Mouse (Mus musculus) heart, embryonic 12.5 days (tissue): ENCODE results near the gene Otop2. TPM values are rescaled to one million over a fixed set of nuclear protein-coding genes. Genes with fewer than 3 reads are reported as not detected.
A peak's percentile ranks its signal among the peaks of the same experiment; 100 is the strongest.

Source experiments
- ATAC-seq: fragments of 200-750 bp; cut with Nextera tagmentation; 2 replicates; pipeline ENCODE4 v1.8.0; 2017; ENCODE audit warnings: moderate TSS enrichment, moderate library complexity; ENCODE audit not compliant: insufficient number of reproducible peaks, low FRiP score
- H3K27ac ChIP-seq: fragments of 300-500 bp; sonication (generic); 2 replicates; pipeline ENCODE4 v1.5.1; 2016; ENCODE audit warnings: mild to moderate bottlenecking, moderate library complexity; ENCODE audit not compliant: poor library complexity, severe bottlenecking
- H3K27me3 ChIP-seq: fragments of 300-500 bp; sonication (generic); replicated peaks from 2 replicates; pipeline ENCODE4 v1.6.1; 2016; ENCODE audit warnings: mild to moderate bottlenecking, moderate library complexity
- H3K36me3 ChIP-seq: fragments of 300-500 bp; sonication (generic); 2 replicates; pipeline ENCODE4 v1.6.1; 2016; ENCODE audit warnings: mild to moderate bottlenecking, moderate library complexity
- H3K4me1 ChIP-seq: fragments of 300-500 bp; sonication (generic); replicated peaks from 2 replicates; pipeline ENCODE4 v1.6.1; 2016; ENCODE audit warnings: mild to moderate bottlenecking
- H3K4me2 ChIP-seq: fragments of 300-500 bp; sonication (generic); 2 replicates; pipeline ENCODE4 v1.6.1; 2016; ENCODE audit warnings: mild to moderate bottlenecking, moderate library complexity
- H3K4me3 ChIP-seq: fragments of 300-500 bp; sonication (generic); 2 replicates; pipeline ENCODE4 v1.5.1; 2016; ENCODE audit warnings: mild to moderate bottlenecking
- H3K9ac ChIP-seq: fragments of 300-500 bp; sonication (generic); 2 replicates; pipeline ENCODE4 v1.6.1; 2016; ENCODE audit warnings: mild to moderate bottlenecking, moderate library complexity
- H3K9me3 ChIP-seq: fragments of 300-500 bp; sonication (generic); replicated peaks from 2 replicates; pipeline ENCODE4 v1.6.1; 2016; ENCODE audit warnings: mild to moderate bottlenecking, moderate library complexity
- WGBS: fragments of 180-500 bp; shearing (Covaris S2); methylation state at CpG from one replicate; pipeline ENCODE4 v1.1.7; 2016; 5-methylcytosine and 5-hydroxymethylcytosine counted together
- polyA plus RNA-seq: library from polyadenylated mRNA; unstranded; fragments of >200 nt; fragmentation: Nextera tagmentation; extraction: Ambion mirVana; gene quantifications from 2 replicates; pipeline ENCODE4 v1.2.1, GENCODE M21; 2016

The Otop2 gene
- polyA plus RNA-seq, 1 experiment from 2014 or later: not detected

DNA sequence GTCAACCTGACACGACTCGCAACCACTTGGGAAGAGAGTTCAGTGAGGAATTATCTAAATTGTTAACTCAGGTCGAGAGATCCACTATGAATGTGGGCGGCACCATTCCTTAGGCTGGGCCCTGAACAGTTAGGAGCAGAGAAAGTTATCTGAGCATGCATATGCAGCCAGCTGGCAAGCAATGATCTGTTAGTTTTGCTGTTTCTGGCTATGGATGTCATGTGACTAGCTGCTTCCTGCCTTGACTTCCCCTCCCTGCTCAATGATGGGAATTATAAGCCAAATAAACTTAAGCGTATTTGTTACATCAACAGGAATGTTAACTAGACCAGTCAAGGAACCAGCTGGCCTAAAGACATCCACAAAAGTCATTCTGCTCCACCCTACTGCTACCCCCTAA is 46.4 kb downstream of the Otop2 start:
- ATAC-seq: no peak
- peaks cover 72% of the 10 kb centered on the region for H3K27me3 ChIP-seq
- 85% methylated on average over 5 of the region's 5 CpGs for WGBS

DNA sequence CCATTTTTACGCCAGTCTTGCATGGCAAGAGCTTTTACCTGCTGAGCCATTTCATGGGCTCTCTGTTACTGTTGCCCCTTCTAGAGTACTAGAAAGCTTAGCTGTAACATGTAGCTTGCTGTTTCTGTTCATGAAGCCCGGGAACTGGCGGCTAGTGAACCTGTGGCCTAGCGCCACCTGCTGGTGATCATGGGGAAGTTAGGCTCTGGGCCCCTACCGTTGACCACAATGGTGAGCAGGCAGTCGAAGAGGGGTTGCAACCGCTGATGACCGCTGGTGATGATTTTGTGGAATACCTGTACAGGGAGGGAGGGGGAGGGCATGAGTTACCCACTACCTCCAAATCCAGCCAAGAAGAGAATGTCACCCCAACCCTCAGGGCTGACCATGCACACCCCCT is 47.2 kb downstream of the Otop2 start:
- ATAC-seq: no peak
- H3K27me3 ChIP-seq: peaks cover 69% of the 10 kb centered on the region

More for the DNA sequence above, 46.4 kb downstream of the Otop2 start:
- Histone ChIP-seq H3K27ac (no peak overlapping the region), H3K36me3 (no peaks in the 10 kb centered on the region), H3K9ac (no peak overlapping the region), H3K9me3 (no peaks in the 10 kb centered on the region), H3K4me1 (no peaks in the 10 kb centered on the region), H3K4me3 (no peak overlapping the region), H3K4me2 (no peak overlapping the region)

DNA sequence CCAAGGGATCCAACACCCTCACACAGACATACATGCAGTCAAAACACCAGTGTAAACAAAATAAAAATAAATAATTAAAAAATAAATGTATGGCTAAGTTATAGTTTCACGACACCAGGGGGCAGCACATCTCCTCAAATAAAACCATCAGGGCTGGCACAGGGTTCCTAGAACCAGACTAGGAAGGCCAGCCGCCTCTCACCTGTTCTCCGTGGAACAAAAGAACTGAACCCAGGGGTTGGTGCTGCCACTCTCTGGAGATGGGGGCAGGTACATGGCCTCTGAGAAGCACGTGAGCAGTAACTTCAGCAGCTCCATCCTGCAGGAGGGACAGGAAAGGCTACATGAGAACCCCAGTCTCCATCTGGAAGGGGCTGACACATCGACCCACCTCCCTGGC is 51.5 kb downstream of the Otop2 start:
- no peak for ATAC-seq
- Histone ChIP-seq H3K4me1 (peaks cover 14% of the 10 kb centered on the region), H3K27me3 (peaks cover 38% of the 10 kb centered on the region), H3K9me3 (no peaks in the 10 kb centered on the region), H3K4me2 (no peak overlapping the region), H3K27ac (no peak overlapping the region), H3K36me3 (no peaks in the 10 kb centered on the region), H3K4me3 (no peak overlapping the region), H3K9ac (no peak overlapping the region)
- WGBS: 20% methylated on average over 5 of the region's 5 CpGs

More for the DNA sequence above, 47.2 kb downstream of the Otop2 start:
- no peak overlapping the region for H3K4me2 ChIP-seq
- no peaks in the 10 kb centered on the region for H3K36me3 ChIP-seq
- H3K4me1 ChIP-seq: peaks cover 7% of the 10 kb centered on the region
- H3K9ac ChIP-seq: no peak overlapping the region
- no peaks in the 10 kb centered on the region for H3K9me3 ChIP-seq
- no peak overlapping the region for H3K27ac ChIP-seq
- H3K4me3 ChIP-seq: no peak overlapping the region
- 8% methylated on average over 8 of the region's 8 CpGs for WGBS

DNA sequence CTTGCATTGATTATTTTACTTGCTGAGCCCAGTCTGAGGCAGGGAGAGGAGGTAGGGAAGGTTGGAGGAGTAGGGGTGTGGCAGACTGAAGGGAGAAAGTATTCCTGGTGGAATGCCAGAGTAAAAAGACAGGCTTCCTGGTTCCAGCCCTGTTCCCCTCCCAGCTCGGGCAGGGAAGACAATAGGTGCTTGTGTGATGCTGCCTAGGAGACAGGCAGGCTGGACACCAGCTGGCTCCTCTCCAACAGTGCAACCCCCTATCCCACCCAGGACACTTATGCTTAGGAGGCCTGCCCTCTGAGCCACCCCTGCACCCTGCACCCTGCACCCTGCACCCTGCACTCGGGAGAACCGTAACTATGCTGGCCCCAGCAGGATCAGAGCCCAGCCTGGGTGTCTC is 52.3 kb downstream of the Otop2 start:
- Histone ChIP-seq H3K4me3 (no peak overlapping the region), H3K4me2 (no peak overlapping the region), H3K27me3 (peaks cover 42% of the 10 kb centered on the region), H3K27ac (peak overlapping the region; percentile 18), H3K4me1 (peaks cover 14% of the 10 kb centered on the region), H3K9me3 (no peaks in the 10 kb centered on the region), H3K36me3 (no peaks in the 10 kb centered on the region), H3K9ac (no peak overlapping the region)
- peak; percentile 36; the same call in 1 of the 2 replicates for ATAC-seq
- WGBS: 47% methylated on average over 3 of the region's 3 CpGs

DNA sequence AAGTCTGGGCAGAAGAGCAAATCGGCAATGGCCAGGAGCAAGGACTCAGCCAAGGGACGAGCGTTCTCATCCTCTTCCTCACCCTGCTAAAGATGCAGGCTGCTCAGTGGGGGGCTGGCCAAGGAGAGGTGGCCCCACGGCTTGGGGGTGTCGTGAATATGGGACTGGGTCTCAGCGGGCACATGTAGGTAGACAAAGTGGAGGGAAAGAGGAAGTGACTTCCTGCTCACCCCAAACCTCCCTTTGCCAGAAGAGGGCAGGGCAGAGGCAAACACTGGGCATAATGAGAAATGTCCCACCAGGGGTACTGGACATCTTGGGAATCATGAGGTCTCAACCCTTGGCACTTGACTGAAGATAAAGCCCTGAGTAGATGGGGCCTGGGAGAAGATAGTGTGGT is 52.8 kb downstream of the Otop2 start:
- no peak overlapping the region for H3K27ac ChIP-seq
- peaks cover 44% of the 10 kb centered on the region for H3K27me3 ChIP-seq
- no peak overlapping the region for H3K4me3 ChIP-seq
- 0 out of 2 replicates have a peak overlapping the region, but pooled peaks have one; percentile 20 for H3K9ac ChIP-seq
- H3K9me3 ChIP-seq: no peaks in the 10 kb centered on the region
- no peaks in the 10 kb centered on the region for H3K36me3 ChIP-seq
- H3K4me1 ChIP-seq: peaks cover 14% of the 10 kb centered on the region
- 71% methylated on average over 6 of the region's 6 CpGs for WGBS
- no peak overlapping the region for H3K4me2 ChIP-seq
- no peak for ATAC-seq

DNA sequence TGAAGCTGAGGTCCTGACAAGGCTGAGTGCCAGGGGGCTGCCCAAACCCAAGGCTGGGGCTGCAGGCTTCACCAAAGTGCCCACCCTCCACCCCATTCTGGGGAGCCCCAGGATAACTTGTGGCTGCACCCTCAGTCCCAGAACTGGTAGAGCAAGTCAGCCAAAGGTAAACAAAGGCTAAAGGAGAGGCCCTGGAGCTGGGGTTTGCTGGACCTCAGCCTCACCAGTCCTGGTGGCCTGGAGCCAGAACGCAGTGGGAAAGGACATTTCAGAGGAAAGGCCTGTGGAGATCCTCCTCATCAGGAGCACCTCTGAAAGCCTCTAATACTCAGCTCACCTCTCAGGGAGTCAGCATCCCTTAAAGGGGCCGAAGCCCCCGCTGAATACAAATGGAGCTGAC is 57.2 kb downstream of the Otop2 start:
- Histone ChIP-seq H3K4me2 (no peak overlapping the region), H3K4me1 (peaks cover 32% of the 10 kb centered on the region), H3K27ac (no peak overlapping the region), H3K9me3 (no peaks in the 10 kb centered on the region), H3K9ac (no peak overlapping the region), H3K36me3 (no peaks in the 10 kb centered on the region), H3K27me3 (peaks cover 52% of the 10 kb centered on the region), H3K4me3 (no peak overlapping the region)
- WGBS: 81% methylated on average over 3 of the region's 3 CpGs
- ATAC-seq: no peak

DNA sequence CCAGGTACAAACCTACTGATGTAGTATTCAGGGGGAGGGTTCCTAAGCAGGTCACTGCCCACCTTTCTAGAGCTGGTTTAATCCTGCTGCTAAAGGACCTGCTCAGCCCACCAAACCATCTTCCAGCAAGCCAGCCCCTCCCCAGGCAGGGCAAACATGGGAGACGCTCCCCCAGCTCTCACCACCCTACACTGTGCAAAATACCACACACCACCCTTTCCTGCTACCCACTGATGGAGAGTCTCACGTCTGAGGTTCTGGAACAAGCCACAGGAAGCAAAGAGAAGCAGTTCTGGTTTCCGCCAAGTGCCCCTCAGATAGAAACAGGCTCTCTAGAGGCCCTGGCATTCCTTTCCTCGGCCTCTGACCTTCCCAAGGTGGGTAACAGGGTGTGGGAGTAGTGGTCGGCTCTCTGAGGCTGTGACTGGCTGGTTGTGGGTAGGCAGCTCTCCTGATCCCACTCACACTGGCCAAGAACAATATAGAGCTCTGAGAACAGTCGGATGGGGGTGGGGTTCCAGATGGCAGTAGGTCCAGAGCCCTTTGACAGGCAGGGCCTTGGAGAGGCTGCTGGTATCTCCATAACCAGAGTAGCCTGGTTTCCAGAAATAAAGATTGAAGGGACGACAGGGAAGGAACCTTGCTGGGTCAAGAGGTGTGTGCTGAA is 59.2 kb downstream of the Otop2 start:
- H3K36me3 ChIP-seq: no peaks in the 10 kb centered on the region
- H3K27ac ChIP-seq: no peak overlapping the region
- H3K27me3 ChIP-seq: peaks cover 71% of the 10 kb centered on the region
- ATAC-seq: peak; percentile 30
- H3K4me2 ChIP-seq: peak overlapping the region; percentile 95
- H3K9me3 ChIP-seq: no peaks in the 10 kb centered on the region
- H3K4me3 ChIP-seq: peak overlapping the region; percentile 60; the same call in 1 of the 2 replicates
- H3K4me1 ChIP-seq: peaks cover 24% of the 10 kb centered on the region
- WGBS: 20% methylated on average over 7 of the region's 7 CpGs
- H3K9ac ChIP-seq: no peak overlapping the region

DNA sequence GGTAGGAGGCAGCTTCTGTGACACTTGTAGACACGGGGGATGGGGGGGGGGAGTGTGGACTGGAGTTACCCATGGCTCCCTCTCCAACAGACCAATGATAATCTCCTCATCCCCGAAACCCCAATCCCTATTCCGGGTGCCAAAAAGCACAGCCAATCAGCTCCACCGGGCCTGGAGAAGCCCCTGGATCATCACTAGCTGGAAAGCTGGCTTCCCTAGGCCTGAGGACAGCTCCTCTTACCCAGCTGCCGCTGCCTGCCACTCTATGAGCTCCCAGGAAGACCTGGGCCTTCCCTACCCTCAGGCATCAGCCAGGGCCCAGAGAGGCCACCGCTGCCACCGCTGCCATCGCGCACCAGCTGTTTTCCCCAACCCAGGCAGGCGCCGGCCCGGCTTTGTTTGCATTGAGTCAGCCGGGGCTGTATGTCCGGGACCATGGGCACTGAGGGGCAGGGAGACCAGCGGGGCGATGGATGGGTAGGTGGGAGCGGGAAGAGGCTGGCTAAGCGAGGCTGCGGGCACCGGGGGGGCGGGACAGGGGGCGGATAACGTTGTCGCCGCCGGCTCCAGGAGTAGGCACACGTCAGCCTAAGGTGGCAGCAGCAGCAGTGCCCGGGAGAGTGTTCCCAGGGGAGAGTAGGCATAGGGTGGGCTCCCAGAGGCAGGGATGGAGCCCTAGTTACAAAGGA is 59.9 kb downstream of the Otop2 start:
- peaks cover 73% of the 10 kb centered on the region for H3K27me3 ChIP-seq
- H3K4me3 ChIP-seq: peak overlapping the region; percentile 60
- peaks cover 24% of the 10 kb centered on the region for H3K4me1 ChIP-seq
- no peak overlapping the region for H3K27ac ChIP-seq
- H3K36me3 ChIP-seq: no peaks in the 10 kb centered on the region
- no peaks in the 10 kb centered on the region for H3K9me3 ChIP-seq
- peak overlapping the region; percentile 95 for H3K4me2 ChIP-seq
- H3K9ac ChIP-seq: peak overlapping the region; percentile 70
- ATAC-seq: peak; percentile 13; the same call in 1 of the 2 replicates
- 4% methylated on average over 28 of the region's 28 CpGs for WGBS

DNA sequence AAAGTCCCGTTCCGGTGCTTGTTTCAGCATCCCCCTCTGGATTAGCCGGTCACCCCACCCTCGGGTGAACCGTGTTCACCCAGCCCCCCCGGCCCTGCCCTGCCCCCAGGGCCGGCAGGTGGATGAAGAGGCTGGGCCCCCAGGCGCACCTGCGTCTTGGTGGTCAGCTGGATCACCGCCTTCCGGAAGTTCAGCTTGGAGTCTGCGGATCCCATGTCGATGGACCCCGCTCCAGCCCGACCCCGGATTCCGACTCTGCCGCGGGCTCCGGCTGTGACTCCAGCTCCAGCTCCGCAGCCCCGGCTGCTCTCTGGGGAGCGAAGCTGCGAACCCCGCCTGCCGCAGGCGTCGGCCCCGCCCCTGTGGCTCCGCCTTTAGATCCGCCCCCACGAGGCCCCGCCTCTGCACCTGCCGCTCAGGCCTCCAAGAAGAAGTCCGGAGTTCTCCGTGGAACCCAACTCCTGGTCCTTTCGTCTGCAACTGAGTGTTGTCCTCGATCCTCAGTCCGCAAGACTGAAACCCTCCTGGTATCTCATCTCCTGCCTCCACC is 60.5 kb downstream of the Otop2 start, which contains the start of gene Hid1:
TSS of gene Hid1 (minus strand) at position 362 of the 550 bp plus-strand sequence.
- under 1% methylated on average over 39 of the region's 39 CpGs for WGBS
- H3K4me1 ChIP-seq: peaks cover 24% of the 10 kb centered on the region
- peak within 1 kb of the TSS; percentile 70 for H3K9ac ChIP-seq
- no peaks in the 10 kb centered on the region for H3K9me3 ChIP-seq
- H3K4me3 ChIP-seq: peak within 1 kb of the TSS; percentile 60
- peaks cover 76% of the 10 kb centered on the region for H3K27me3 ChIP-seq
- H3K27ac ChIP-seq: no peak within 1 kb of the TSS
- H3K4me2 ChIP-seq: peak within 1 kb of the TSS; percentile 95
- ATAC-seq: peak; percentile 78
- H3K36me3 ChIP-seq: no peaks in the 10 kb centered on the region

DNA sequence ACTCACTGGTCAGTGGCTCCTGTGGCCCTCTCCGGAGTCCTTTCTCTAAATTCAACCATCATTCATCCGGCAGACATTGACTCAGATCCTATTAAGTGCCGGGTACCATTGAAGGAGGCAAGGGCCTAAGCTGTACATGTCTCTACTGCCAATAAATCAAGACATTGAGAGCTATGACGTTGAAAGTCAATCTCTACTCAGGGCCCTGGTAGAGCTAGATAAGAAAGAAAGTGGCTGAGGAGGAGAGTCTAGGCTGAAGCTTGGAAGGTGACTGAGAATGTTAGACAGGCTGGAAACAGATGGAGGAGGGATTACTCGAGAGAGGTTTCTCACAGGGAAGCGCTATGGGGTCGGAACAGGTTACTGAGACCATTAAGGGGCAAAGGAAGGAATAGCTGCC is 63.4 kb downstream of the Otop2 start:
- Histone ChIP-seq H3K9ac (no peak overlapping the region), H3K4me2 (no peak overlapping the region), H3K4me1 (peaks cover 34% of the 10 kb centered on the region), H3K27ac (no peak overlapping the region), H3K9me3 (no peaks in the 10 kb centered on the region), H3K4me3 (no peak overlapping the region), H3K36me3 (no peaks in the 10 kb centered on the region), H3K27me3 (peaks cover 78% of the 10 kb centered on the region)
- no peak for ATAC-seq
- WGBS: 50% methylated on average over 7 of the region's 7 CpGs

DNA sequence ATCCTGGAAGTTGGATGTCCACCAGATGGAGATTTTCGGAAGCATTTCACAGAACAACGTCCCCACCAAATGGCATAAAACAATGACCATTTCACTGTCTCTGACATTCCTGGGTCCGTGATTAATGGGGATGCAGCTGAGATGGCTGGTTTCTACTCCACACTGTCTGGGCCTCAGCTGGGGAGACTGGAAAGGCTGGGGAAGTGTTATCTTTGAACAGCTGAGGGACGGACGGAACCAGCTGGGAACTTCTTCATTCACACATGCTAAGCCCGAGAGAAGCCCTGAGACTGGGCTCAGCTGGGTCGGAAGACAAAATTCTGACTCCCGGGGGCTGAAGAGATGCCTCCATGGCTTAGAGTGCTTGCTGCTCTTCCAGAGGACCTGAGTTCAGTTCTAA is 64.4 kb downstream of the Otop2 start:
- WGBS: 54% methylated on average over 8 of the region's 8 CpGs
- H3K9ac ChIP-seq: no peak overlapping the region
- H3K9me3 ChIP-seq: no peaks in the 10 kb centered on the region
- H3K4me1 ChIP-seq: peaks cover 24% of the 10 kb centered on the region
- H3K27me3 ChIP-seq: peaks cover 78% of the 10 kb centered on the region
- no peak for ATAC-seq
- no peak overlapping the region for H3K4me3 ChIP-seq
- H3K27ac ChIP-seq: no peak overlapping the region
- H3K4me2 ChIP-seq: no peak overlapping the region
- no peaks in the 10 kb centered on the region for H3K36me3 ChIP-seq
